Comparison of ENCODE assay signal across 35 mouse cellular contexts in genomic region chr6:88779755-88780154, GRCm38 (mm10).
"Had no signal": no experiment of that assay in that cellular context is flagged by ENCODE, and none has a peak within 500 bp of the region (broad histone marks: within the 10 kb centered on the region; RNA-seq: fewer than 3 reads in every experiment).

No protein-coding gene starts in this region.

- H3K27me3 ChIP-seq: heart, embryonic 12.5 days; heart, embryonic 13.5 days; heart, embryonic 15.5 days; hindbrain, embryonic 12.5 days; hindbrain, embryonic 13.5 days; hindbrain, embryonic 15.5 days; intestine, embryonic 15.5 days; kidney, embryonic 15.5 days had no signal

- H3K4me2 ChIP-seq: heart, embryonic 11.5 days; heart, embryonic 12.5 days; heart, embryonic 13.5 days; heart, embryonic 15.5 days; hindbrain, embryonic 12.5 days; hindbrain, embryonic 13.5 days; hindbrain, embryonic 14.5 days; hindbrain, embryonic 15.5 days; kidney, embryonic 15.5 days had no signal

- H3K36me3 ChIP-seq: heart, embryonic 12.5 days; heart, embryonic 13.5 days; heart, embryonic 15.5 days; hindbrain, embryonic 10.5 days; hindbrain, embryonic 12.5 days; hindbrain, embryonic 13.5 days; hindbrain, embryonic 15.5 days; intestine, embryonic 15.5 days; kidney, embryonic 15.5 days had no signal

- H3K4me3 ChIP-seq: heart, embryonic 12.5 days; heart, embryonic 13.5 days; heart, embryonic 15.5 days; hindbrain, embryonic 10.5 days; hindbrain, embryonic 12.5 days; hindbrain, embryonic 13.5 days; hindbrain, embryonic 15.5 days; intestine, embryonic 15.5 days; kidney, embryonic 15.5 days; layer of hippocampus, adult 2 months; left cerebral cortex, adult 2 months had no signal

- DNase-seq: heart, postnatal 10 days; heart, postnatal 14 days; heart, postnatal 36 days; heart, postnatal 4 days; kidney, adult 11 months; kidney, adult 18-20 months; kidney, adult 2 months; kidney, adult 8-10 months; kidney, adult 9 months; kidney, postnatal 10 days; kidney, postnatal 14 days; kidney, postnatal 25 days; kidney, postnatal 36 days; kidney, postnatal 4 days; layer of hippocampus, adult 9-11 months; layer of hippocampus, postnatal 36 days had no signal

- H3K9ac ChIP-seq: heart, embryonic 12.5 days; heart, embryonic 13.5 days; heart, embryonic 15.5 days; hindbrain, embryonic 12.5 days; hindbrain, embryonic 13.5 days; hindbrain, embryonic 14.5 days; hindbrain, embryonic 15.5 days; intestine, embryonic 15.5 days; kidney, embryonic 15.5 days had no signal

- H3K9me3 ChIP-seq: heart, embryonic 12.5 days; heart, embryonic 13.5 days; heart, embryonic 15.5 days; hindbrain, embryonic 10.5 days; hindbrain, embryonic 12.5 days; hindbrain, embryonic 13.5 days; hindbrain, embryonic 15.5 days; intestine, embryonic 15.5 days; kidney, embryonic 15.5 days had no signal

- ATAC-seq: hindbrain, embryonic 16.5 days; hindbrain, postnatal 0 days; inflammation-experienced regulatory T-cells, adult 6 months; intestine, embryonic 15.5 days; intestine, embryonic 16.5 days; intestine, postnatal 0 days had no signal

- H3K27ac ChIP-seq: heart, embryonic 13.5 days; heart, embryonic 15.5 days; hindbrain, embryonic 10.5 days; hindbrain, embryonic 12.5 days; hindbrain, embryonic 13.5 days; hindbrain, embryonic 14.5 days; hindbrain, embryonic 15.5 days; hindbrain, postnatal 0 days; intestine, embryonic 15.5 days; kidney, embryonic 15.5 days; kidney, postnatal 0 days; layer of hippocampus, adult 2 months; left cerebral cortex, adult 2 months had no signal
